Mouse (Mus musculus) CD4-positive helper T cell, adult 2 months (primary cell): Measurements from ENCODE around the gene Ostf1.

Source experiments
- DNase-seq: peaks from one replicate; pipeline ENCODE4 v3.0.0-alpha.2; 2012; ENCODE audit warnings: low read depth, missing footprints, low spot score

Ostf1 gene

GRCm38 (mm10) chr19:18646397-18646796, 14.8 kb upstream of the Ostf1 start:
- DNase-seq: peak; percentile 33

GRCm38 (mm10) chr19:18644084-18644483, 12.5 kb upstream of the Ostf1 start:
- DNase-seq: no peak

- no peak for DNase-seq
Measured at GRCm38 (mm10) chr19:18643411-18643810, 11.8 kb upstream of the Ostf1 start.

GRCm38 (mm10) chr19:18641001-18641400, 9.4 kb upstream of the Ostf1 start:
- DNase-seq: no peak

GRCm38 (mm10) chr19:18639552-18639951, 7.9 kb upstream of the Ostf1 start:
- peak; percentile 35 for DNase-seq

- no peak for DNase-seq
Measured at GRCm38 (mm10) chr19:18638949-18639348, 7.3 kb upstream of the Ostf1 start.

- DNase-seq: no peak
Measured at GRCm38 (mm10) chr19:18637954-18638353, 6.3 kb upstream of the Ostf1 start.

GRCm38 (mm10) chr19:18632231-18633185, 885 bp upstream of the Ostf1 start:
- DNase-seq: no peak

GRCm38 (mm10) chr19:18631161-18631643, 421 bp downstream of the Ostf1 start:
- no peak for DNase-seq

- DNase-seq: peak; percentile 24
Measured at GRCm38 (mm10) chr19:18630221-18631119, 1.2 kb downstream of the Ostf1 start.

- no peak for DNase-seq
Measured at GRCm38 (mm10) chr19:18629589-18629988, 2.0 kb downstream of the Ostf1 start.

- no peak for DNase-seq
Measured at GRCm38 (mm10) chr19:18623894-18624293, 7.7 kb downstream of the Ostf1 start.

- peak; percentile 55 for DNase-seq
Measured at GRCm38 (mm10) chr19:18619691-18620090, 11.9 kb downstream of the Ostf1 start.

GRCm38 (mm10) chr19:18619060-18619459, 12.6 kb downstream of the Ostf1 start:
- DNase-seq: peak; percentile 83

- DNase-seq: no peak
Measured at GRCm38 (mm10) chr19:18617504-18617903, 14.1 kb downstream of the Ostf1 start.

- DNase-seq: peak; percentile 30
Measured at GRCm38 (mm10) chr19:18615680-18616240, 15.9 kb downstream of the Ostf1 start.

GRCm38 (mm10) chr19:18614337-18614736, 17.3 kb downstream of the Ostf1 start:
- no peak for DNase-seq

- no peak for DNase-seq
Measured at GRCm38 (mm10) chr19:18608975-18609374, 22.6 kb downstream of the Ostf1 start.

- DNase-seq: peak; percentile 68
Measured at GRCm38 (mm10) chr19:18607907-18608306, 23.7 kb downstream of the Ostf1 start.

GRCm38 (mm10) chr19:18603011-18603410, 28.6 kb downstream of the Ostf1 start:
- DNase-seq: peak; percentile 81

GRCm38 (mm10) chr19:18600611-18601010, 31.0 kb downstream of the Ostf1 start:
- DNase-seq: no peak

GRCm38 (mm10) chr19:18599650-18600049, 32.0 kb downstream of the Ostf1 start:
- peak; percentile 79 for DNase-seq
